Mouse (Mus musculus) WW6 (cell line): ENCODE data around the gene Farp1.
"Not testable (repeated sequence)": the region's sequence is repeated elsewhere in the genome, so short reads cannot be mapped to it uniquely, and the experiment has no call there.

Experiments used
- DNase-seq: peaks from one replicate; pipeline ENCODE4 v3.0.0-alpha.2; 2013; ENCODE audit warnings: low read depth, low spot score

Farp1 gene

DNA sequence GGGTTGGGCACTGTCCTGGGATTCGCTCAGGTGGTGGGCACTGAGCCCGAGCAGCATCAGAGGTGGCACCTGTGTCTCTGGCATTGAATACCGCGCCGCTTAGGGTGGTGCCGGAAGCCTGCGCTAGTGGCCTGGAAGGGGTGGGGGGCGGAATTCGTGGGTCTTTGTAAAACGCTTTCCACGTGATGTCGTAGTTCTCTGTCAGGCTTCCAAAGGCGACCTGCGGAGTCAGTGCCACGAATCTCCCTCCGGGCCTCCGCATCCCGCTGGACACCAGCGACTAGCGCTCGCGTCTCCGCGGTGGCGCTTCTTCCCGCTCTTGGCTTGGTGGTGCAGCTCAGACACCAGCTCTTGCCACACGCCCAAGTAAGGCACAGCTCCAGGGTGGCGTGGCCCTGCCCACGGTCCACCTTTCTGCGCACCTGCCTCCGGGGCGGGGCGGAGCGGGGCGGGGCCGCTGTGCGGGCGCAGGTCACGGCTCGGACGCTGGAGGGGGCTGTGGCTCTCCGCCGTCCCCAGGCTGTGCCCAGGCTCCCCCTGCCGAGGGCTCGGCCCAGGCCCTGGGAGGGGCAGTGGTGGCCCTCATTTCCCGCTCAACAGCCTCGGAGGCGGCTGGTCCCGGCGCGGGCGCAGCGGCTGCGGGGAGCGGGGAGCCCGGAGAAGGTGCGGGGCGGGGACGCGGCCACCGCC, at the start of gene Farp1:
Farp1 (plus strand) TSS at position 228 of the 690 bp plus-strand sequence.
- no peak for DNase-seq

DNA sequence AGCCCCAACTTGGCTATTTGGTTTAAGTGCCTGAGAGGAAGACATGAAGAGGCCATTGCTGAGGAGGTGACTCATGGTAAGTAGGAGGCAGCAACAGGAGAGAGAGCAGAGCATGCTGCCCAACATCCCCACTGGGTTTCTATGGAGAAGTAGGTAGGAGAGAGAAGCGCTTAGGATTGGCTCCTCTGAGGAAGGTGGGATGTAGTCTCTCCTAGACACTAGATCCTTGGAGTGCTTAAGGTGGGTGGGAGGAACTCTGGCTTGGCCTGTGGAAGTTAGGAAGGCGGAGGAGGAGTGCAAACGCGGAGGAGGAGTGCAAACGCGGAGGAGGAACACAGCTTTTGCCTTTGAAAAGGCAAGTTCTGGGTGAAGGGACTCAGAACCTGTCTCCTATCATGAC, 45.9 kb upstream of the Farp1 start:
- DNase-seq = no peak

DNA sequence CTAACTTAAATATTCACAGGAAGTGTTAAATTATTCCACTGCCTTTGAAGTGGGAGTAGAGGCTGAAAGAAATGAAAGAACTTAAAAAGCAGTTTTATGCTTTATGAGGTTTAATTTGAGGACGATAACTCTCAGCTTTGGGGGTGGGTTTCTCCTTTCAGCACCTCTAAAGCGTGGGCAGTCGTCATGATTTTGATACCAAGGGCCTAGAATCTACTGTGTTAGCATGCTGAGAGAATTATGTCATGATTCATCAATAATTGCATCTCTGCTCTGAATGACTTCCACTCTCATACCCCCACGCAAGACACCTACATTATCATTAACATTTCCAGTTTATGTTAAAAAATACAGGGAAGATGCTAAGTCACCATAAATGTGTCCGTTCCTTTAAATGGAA, 37.3 kb upstream of the Farp1 start:
- DNase-seq = no peak

DNA sequence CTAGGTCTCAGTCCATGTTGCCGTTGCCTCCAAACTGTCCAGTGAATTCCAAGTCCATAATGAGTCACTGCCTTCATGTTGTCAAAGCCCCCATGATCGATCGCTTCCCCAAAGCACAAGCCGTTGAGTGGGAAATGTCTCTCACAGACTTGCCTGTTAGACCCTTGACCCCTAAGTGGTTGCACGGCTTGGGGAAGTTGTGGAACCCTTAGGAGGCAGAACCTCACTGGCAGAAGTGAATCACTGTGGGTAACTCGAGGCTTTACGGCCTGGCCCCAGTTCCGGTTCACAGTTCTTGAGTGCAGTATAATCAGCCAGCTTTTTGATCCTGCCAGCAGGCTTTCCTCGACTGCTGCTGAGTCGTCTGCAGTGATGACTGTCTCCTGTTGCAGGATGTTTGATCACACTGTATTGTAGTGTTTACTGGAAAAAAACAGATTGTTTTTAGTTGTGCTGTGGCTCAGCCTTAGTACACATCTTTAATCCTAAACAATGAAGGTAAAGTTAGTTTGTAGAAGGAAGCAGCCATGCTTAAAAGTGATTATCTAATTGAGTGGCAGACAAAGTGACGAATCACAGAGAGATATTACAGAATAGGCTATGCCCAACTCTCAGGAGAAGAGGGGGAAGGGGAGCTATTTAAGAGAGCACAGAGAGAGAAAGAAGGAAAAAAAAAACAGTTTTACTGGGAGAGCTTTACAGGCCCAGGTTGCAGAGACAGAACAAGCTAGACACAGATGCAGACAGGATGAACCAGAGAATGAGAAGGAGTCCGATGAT, 34.2 kb upstream of the Farp1 start:
- DNase-seq = no peak

DNA sequence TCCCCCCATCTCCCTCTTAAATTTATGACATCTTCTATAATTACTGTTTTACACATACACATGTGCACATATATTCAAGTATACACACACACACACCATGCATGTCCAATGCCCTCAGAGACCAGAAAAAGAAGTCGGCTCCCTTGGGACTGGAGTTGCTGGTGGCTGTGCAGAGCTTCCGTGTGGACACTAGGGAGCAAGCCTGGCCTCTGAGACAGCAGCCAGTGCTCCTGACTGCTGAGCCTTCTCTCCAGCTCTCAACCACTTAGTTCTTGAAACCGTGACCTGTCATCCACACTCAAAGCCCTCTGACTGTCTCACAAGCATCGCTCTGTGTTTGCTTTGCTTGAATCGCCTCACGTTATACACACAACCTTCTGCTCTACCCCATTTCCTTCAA, 29.4 kb upstream of the Farp1 start:
- no peak for DNase-seq

DNA sequence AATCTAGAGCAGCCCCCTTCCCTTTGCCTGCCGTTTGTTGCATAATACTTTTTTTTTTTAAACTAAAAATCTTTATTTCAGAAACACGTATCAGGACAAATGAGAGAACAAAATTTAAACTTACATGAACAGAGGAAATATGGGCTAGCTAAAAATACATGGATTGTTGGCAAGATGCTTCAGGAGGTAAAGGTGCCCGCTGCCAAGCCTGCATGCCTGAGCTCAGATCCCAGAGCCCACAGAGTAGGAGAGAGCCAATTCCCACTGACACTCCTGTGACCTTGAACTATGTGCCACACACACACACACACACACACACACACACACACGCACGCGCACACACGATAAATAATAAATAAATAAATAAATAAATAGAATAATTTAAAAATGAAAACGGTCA, 29.0 kb upstream of the Farp1 start:
- no peak for DNase-seq

DNA sequence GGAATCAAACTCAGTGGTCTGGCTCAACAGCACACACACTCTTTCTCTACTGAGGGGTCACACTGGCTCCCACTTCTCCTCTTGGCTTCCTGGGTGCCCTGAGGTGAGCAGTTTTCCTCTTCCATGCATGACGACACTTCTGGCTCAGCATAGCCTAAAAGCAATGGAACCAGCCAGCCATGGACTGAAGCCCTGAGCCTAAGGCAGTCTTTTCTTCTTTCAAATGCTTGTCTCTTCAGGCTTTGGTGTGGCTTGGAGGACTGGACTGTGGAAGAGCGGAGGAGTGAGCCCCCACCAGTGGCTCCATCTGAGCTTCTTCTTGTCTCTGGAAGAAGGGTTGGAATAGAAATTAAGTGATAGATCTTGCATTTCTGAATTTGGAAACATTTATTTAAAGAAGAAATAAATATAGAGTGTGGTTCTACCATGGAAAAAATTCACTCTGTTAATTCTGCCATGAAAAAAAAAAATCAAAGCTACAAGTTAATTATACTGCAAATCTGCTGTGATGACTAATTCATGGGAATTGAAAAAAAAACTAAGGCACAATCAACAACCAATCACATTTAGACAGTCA, 19.8 kb upstream of the Farp1 start:
- no peak for DNase-seq

DNA sequence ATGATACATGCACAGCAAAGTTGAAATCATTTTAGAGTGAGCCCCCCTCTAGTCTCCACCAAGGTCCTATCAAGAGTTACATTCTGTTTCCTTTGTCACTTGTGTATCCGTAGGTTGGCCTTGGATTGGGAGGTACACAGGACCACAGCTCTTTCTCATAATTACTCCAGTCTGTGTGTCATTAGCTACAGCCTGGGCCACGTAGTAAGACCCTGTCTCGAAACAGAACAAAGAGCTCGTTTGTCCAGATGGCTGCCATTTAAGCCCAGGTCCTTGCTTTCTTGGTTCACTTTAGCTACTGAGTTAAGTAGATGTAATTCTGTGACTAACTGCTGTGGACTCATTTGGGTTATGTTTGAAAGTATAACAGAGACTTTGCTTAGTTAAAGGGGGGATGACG, 12.6 kb upstream of the Farp1 start:
- no peak for DNase-seq

DNA sequence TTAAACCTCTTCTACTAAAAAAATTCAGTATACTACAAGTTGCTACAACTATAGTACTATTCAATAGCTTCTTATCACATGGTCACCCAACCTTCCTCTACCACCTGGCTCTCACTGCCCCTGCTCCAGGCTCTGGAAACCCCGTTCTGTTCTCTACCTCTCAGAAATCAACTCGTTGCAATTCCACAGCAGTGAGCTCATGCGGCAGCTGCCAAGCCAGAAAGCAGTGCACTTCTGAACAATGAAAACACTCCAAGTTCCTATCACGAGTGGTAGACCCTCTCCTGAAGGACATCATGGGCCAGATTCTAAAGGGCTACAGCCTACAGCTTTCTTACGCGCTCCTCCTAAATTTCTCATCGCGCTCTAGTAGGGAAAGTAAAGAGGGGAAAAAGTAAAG, 9.6 kb upstream of the Farp1 start:
- DNase-seq = no peak

DNA sequence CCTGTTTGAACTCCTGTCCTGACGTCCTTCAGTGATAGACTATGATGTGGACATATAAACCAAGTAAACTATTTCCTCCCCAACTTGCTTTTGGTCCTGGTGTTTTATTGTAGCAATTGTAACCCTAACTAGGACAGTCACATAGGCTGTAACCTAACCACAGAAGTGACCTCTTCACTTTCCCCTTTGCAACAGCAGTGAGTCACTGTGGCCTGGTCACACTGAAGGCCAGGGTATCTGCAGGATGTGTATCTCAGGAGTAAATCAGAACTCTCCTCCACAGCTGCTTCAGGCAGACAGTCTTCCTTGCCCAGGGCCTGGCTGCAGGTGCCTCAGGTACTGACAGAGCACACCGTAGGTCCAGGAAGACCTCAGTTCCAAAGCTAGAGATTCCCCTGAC, 3.6 kb upstream of the Farp1 start:
- no peak for DNase-seq

DNA sequence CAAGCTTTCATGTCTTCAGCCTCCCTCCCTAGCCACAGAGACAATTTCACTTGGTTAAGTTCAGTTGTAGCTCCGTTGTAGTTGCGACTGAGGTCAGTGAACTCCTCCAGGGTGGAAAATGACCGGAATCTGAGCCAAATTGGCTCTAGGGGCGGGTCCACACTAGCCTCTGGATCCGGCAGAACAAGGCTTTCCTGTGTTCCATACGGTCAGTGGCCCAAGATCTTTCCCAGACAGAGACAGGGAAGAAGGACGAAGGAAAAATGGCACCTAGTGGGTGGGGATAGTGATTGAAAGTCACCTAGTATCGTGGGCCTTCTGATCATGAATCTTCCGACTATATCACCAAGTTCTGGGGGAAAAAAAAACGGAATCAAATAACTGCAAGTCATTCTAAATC, 475 bp upstream of the Farp1 start:
- no peak for DNase-seq

DNA sequence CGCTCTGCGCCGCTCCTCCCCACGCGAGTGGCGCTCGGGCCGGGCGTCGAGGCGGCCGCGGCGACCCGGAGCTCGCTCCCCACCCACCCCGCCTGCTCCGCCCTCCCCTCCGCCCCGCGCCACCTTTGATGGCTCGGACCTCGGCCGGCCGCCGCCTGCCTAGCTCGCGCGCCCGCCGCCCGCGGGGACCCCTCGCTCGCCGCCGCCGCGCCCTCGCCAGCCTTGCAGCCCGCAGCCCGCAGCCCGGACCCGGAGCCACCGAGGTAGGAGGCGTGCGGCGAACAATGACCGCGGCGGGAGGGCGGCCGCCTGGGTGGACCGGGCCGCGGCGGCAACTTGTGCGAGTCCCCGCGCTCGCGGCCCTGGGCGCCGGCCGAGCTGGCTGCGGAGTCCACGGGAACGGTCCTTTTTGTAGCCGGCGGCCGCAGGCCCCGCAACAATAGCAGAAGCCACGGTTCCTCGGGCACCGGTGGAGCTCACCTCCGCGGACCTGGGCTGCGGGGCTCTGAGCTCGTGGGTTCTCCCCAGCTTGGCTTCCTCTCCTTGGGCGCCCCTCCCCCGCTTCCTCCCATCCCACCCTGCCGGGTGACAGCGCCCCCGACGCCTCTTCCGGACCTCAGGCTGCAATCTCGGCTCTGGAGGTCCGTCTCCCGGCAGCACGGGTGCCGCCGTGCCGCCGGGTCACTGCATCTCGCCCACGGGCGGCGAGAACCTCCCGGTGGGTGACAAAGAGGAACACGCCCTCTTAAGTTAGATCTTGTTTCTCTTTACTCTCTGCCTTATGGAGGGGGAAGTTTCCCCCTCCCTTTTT, 868 bp downstream of the Farp1 start:
- DNase-seq = no peak

DNA sequence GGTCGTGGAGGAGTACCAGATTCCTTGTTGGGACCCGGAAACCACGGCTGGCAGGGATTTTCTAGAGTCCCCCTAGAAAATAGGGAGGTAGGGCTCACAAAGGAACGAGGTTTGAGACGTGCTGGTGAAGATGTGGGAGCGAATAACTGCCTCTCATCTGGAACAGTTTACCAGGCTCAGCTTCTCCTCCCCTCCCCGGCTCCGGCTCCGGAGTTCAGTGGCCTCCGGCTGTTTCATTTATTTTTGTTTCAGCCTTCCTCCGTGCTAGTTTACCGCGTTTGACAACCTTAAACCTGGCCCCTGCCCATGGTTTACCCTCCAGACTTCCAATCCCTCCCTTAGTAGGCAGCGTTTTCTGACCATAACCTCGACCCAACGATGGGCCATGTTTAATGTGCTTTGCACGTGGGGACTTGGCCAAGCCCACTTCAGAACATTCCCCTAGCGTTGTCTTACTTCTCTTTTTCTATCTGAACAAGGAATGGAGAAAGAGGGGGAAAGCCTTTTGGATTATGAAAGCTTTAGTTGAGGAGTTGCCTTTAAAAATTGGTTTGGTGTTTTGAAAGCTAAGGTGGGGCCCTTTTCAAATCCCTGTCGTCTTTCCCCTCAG, 1.7 kb downstream of the Farp1 start:
- DNase-seq = no peak

DNA sequence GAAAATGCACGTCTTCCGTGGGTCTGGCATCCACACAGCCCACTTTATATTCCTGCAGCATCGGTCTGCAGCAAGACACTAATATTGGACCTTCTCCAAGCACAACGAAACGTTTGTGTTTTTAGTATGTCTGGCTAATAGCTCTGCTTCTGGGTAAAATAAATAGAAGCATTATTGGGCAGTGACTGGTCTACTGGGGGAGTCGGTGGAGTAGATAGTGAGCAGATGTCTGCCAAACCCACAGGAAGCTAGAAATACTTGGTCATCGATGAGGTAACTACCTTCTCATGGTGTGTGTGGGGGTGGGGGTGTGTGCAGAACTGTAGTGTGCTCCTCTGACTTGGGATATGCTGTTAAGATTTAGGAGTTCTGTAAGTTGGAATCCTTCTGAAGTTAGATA, 2.3 kb downstream of the Farp1 start:
- no peak for DNase-seq

DNA sequence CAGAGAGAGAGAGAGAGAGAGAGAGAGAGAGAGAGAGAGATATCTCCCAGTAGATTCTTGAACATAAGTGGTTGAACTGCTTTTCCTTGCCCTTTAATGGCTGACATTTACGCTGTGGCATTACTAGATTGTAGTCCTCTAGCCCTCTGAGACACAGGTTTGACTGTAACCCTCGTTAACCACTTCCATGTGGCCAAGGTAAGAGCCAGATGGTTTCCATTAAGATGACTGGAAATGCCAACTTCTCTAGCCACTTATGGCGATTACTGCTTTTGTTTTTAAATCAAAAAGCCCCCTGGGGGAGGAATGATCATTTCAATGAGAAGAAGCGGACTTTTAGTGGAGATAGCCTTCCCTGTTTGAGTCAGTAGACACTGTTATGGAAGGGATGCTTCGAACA, 3.7 kb downstream of the Farp1 start:
- no peak for DNase-seq

DNA sequence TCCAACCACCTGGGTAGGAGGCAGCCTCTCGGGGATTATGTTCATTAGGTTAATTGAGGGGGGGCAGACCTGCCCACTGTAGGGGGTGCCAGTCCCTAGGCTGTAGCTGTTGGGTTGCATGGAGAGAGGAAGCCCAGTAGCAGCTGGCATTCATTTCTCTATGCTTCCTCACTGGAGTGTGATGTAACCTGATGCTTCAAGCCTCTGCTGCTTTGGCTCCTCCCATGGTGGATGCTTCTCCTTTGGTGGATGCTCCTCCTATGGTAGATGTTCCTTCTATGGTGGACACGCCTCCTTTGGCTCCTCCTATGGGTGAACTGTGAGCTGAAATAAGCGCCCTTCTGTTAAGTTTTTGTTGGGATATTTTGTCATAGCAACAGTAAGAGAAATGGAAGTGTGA, 9.1 kb downstream of the Farp1 start:
- no peak for DNase-seq

DNA sequence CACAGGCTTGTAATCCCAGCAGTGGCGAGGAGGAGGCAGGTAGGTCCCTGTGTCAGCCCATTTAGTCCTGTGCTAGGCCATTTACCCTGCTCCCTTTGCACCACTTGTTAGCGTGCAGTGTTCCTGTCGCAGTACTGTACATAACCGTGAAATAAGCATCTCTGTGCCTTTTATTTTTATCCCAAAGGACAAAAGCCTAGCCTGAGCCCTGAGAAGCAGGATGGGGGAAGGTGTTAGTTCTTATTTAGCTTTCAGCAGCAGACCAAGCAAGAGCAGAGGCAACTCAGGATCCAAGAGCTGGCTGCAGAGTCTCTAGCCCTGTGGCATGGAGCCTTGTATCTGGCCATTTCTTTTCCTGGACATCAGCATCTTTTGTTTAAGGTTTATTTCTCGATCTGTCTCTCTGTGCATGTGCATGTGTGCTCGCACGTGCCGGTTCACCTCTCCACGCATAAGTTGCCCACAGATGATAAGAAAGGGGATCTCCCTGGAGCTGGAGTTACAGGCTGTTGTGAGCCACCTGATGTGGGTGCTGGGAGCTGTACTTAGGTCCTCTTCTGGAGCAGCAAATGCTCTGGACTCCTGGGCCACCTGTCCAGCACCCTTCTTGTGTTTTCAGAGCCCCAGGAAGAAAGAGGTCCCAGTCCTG, 11.4 kb downstream of the Farp1 start:
- DNase-seq = no peak

DNA sequence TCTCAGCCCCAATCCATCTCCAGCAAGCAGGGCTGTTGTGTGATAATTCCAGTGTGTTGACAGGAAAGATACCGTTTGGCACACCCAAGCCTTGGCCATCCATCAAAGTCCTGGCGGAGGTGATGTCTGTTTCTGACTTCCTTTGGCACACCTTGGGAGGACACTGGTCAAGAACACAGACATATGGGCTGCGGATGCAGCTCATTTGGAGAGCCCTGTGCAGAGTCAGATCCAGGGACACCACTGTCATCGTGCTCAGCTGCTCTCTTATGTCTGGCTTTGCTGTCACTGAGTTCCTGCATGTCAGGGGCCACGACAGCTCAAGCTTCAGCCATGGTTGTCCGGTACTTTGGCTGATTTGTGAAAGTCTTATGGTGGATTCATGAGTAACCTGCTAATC, 12.8 kb downstream of the Farp1 start:
- DNase-seq = no peak

DNA sequence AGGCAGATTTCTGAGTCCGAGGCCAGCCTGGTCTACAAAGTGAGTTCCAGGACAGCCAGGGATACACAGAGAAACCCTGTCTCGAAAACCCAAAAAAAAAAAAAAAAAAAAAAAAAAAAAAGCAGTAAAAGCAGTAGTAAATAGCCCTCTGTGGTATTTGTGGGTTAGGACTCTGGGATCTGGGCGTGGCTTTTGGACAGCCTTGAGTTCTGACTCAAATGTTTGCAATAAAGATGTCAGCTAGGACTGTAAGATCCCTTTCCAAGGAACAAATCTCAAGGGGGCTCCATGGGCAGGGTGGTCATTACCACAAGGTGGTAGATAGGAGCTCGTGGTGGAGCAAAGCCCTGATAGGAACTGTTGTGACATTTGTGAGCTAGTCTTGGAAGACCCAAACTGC, 16.0 kb downstream of the Farp1 start:
- not testable (repeated sequence) for DNase-seq

DNA sequence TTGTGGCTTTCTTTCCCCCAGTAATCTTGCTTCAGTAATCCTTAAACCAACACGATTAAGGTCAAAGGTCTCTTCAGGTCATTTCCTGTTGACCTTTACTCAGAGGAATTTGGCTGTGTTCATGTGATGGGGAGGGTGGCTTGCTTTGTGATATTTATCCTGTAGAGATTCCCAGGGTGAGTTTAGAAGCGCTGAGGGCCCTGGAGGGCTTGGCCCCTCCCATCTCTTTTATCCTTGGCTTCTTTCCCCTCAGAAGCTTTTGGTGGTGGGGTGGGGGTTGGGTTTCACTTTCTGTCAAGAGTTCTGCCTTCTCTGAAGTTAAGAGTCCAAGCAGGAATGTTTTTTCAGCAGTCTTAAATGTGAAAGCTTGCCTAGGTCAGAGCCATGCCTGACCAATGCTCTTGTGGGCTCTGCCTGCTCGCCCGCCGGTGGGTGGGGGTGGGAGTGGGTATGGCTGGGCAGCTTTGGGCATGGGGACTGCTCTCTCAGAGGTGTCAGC, 18.1 kb downstream of the Farp1 start:
- DNase-seq = no peak

DNA sequence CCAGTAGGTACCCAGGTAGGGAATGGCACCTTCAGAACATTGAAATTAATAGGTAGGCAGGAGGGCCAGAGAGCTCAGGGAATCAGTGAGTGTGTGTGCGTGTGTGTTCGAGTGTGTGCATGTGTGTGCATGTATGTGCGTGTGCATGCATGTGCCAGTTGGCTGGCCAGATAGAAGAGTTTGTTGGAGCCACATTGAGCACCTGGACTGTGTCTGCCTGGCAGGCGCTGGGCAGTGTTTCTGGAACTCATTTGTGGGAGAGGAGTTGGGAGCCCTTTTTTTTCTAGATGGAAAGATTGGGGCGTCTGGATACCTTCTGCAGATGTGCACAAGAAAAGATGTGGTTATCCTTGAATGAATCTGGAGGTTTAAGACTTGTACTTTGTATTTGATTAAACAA, 19.1 kb downstream of the Farp1 start:
- DNase-seq = no peak
